Mouse (Mus musculus): ENCODE data around the gene Ccdc127.

- TF ChIP-seq CTCF (IDR thresholded peaks at IDR 0.05; ENCODE audit: low read depth) (no peak), EP300 (IDR thresholded peaks at IDR 0.05; ENCODE audit: low read depth) (no peak)
These were observed 31.6 kb downstream of the Ccdc127 start for GRCm38 (mm10) chr13:74381533-74382276.

Data from liver, postnatal 0 days (tissue).